Mouse (Mus musculus): ENCODE data around the gene Sgms1.

Sgms1 gene

DNA sequence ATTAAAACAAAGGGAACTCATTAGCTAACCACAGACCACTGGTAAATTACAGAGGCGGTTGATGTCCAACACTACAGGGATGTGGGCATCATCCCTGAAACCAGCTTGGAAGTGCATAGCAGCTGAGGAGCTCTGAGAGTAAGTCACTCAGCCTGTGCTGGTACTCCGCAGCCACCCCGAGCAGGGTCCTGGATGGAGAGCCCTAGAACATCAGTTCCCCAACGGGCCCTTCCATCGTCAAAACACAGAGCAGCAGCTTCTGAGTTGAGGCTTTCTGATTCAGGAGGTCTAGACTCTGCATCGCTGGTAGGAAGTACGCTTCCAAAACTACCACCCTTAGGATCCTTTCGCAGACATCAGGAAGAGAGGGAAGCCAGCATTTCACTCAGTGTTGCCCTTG, 5.8 kb downstream of the Sgms1 start:
- 92% methylated on average over 8 of the region's 8 CpGs for WGBS

DNA sequence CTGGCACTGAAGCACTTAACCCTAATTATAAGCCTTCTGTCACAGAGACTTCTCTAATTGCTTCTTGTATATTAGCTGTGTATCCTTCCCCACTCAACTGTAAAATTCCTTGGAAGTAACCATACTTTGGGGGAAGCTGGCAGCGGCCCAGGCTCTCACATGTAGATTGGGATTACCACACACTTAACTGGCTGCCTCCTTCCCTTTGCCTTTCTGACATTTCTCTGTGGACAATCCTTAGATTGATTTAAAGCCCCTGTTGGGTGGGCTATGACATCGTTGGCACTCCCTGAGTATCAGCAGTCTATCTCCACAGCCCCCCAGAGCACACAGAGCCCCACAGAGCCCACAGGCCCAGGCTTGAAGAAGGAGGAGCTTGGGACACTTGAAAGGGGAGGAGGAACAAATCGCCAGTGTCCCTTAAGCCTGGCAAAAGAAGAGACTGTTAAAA, 8.0 kb downstream of the Sgms1 start:
- WGBS, result 70% methylated on average over 3 of the region's 3 CpGs

DNA sequence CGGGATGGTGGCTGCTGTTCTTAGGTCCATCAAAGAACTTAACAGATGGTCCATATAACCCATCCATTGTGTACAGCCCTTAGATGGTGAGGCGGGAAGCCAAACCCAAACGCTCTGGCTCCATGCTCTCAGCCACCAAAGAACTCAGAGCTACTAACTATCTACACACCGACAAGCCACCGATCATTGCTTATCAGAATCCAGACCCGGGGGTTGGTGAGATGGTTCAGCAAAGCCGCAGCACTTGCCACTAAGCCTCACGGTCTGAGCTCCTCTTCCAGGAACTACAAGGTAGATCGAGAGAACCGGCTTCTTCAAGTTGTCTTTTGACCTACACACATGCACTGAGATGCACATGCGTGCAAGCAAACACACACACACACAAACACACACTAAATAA, 8.8 kb downstream of the Sgms1 start:
- WGBS, result 97% methylated on average over 11 of the region's 11 CpGs

DNA sequence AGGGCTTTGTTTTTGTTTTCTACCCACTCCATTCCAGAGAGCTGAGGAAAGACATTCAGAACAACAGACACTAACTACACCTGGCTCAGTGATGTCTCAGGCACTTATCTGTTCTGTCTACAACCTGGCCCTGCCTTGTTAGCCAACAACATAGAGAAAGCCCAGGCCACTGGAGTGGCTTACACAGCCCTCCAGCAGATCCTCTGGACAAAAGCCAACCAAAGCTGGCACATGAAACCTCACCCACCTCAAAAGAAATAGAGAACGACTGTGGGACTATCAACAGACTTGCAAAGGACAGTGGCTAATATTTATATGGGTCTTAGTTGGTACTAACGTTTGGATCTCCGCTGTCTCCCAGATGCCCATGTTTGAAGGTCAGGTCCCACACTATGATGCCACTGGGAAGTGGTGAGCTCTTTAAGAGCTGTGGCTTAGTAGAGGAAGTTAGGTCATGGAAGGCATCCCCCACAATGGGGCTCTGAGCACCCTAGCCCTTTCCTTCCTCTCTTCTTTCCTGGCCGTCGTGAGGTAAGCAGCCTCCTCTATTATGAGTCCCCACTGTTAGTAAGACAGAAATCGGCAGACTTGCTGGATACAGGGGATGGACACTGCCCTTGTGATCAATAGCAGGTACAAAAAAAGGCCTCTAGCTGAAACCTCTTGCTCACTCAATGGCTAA, 10.1 kb downstream of the Sgms1 start:
- 60% methylated on average over 6 of the region's 6 CpGs for WGBS

DNA sequence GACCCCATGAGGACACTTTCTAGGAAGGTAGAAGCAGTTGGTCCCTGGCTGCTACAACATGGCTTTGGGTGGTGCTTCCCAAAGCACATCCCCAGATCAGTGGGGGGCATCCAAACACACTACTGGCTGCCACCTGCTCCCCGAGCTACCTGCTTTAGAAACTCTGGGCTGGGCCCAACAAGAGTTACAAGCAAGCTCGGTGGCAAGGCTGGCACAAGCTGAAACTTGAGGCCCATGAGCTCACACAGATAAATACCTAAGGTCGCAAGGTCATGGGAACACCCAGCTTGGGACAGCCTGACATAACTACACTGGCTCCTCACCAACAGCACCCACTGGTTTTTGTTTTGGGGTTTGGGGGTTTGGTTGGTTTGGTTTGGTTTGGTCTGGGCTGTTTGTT, 10.9 kb downstream of the Sgms1 start:
- WGBS, result 83% methylated on average over 3 of the region's 3 CpGs

DNA sequence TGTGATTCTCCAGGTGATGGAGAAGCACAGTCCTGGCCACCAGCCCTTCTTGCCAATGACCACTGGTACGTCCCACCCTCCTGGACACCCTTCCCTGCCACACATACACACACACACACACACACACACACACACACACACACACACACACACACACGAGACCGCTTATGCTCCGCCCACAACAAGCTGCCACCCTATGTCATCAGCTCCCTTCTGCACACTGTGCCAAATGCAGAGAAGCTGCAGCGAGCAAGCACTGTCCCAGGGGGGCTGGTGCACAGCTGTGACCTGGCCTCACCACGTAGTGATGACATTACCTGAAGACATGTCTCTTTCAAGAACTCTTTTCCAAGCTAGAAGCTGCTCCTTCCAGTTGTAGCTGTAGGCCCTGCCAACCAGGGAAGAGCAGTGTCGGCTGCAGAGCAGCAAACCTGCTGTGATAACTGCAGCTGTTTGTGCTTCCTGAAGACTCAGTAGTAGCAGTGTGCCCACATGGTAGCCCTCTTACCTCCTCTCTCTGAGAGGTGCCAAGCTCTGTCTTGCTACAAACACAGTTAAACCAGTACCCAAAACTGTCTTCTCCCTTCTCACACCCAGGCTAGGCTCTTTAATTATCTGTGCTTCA, 11.7 kb downstream of the Sgms1 start:
- WGBS, result 43% methylated on average over 7 of the region's 7 CpGs

DNA sequence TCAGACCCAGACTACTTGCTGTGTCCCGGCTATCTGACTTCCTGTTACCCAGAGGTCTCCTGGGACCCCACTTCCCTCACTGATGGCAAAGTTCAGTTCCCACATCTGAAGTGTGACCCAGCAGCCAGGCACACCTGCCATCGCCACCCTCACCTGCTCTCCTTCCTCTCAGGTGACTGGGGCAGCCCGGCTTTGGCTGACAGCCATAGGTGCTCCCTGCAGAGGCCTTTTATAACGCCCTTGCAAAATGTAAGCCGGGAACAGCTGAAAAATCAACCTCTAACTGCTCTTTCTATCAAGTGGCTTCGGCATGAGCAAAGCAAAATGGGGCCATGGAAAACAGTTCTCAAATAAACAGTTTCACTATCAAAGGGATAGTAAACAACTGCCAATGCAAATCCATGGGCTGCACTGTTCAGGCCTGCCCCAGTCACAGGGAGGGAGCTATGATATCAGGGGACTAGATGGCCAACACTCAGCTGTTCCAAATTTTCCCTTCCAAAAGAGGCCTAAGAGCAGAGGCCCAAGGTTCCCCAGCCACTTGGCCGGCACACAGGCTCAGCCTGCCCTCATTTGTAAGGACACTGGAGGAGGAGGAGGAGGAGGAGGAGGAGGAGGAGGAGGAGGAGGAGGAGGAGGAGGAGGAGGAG, 12.5 kb downstream of the Sgms1 start:
- WGBS, result 58% methylated on average over 7 of the region's 7 CpGs

DNA sequence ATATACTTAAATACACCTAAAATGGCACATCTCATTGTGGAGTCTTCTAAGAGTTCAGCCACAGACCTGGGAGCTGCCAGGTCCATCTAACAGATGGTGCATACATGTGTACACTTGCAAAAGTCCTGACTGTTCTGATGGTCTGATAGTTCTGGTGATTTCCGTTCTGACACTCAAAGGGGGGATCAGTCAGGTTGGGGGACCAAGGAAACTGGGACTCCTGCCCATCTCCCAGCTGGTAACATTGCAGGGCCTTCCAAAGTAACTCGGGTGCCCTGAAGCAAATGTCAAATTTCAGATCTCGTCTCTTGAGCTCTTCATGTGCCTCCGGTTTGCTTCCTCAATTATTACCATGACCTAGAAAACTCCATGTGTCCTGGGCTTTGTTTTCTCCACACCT, 13.5 kb downstream of the Sgms1 start:
- WGBS, result 75% methylated on average over 4 of the region's 4 CpGs

DNA sequence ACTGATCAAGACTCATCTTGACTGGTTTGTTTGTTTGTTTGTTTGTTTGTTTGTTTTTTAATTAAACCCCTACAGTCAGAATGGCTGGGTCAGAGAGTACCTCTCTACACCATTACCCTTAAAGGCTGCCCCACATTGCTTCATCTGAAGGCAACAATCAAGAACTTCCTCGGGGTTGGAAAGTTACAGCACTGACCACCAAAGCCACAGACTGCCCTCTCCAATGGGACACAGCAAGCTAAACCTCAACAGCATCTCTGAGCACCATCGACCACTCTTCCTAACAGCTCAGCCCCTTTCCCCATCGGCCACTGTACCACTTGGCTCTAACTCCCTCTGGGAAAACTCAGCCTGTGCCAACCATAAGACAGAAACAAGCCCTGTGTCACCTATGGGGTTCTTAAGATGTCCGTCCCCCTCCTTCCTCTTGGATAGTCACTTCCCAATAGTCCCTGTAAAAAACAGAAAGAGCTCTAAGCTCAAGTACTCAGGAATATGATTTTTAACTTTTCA, 14.0 kb downstream of the Sgms1 start:
- 93% methylated on average over 4 of the region's 4 CpGs for WGBS

DNA sequence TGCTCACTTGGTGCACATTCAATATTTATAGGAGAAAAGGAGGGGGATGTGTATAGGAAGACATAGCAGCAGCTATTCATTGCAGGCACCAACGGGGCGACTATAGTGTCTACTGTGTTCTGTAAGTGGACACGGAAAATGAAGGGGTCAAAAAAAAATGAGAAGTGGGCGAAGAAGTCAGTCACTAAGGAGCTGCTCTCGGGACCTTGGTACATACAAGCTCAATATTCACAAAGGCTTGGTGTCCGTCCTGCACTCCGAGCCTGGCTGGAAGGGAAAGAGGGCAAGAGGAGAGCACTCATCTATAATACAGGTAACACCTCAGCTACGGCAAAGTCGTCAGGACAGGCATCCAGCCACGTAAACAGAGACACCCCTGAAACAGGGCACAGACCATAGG, 14.8 kb downstream of the Sgms1 start:
- WGBS, result 95% methylated on average over 10 of the region's 10 CpGs

DNA sequence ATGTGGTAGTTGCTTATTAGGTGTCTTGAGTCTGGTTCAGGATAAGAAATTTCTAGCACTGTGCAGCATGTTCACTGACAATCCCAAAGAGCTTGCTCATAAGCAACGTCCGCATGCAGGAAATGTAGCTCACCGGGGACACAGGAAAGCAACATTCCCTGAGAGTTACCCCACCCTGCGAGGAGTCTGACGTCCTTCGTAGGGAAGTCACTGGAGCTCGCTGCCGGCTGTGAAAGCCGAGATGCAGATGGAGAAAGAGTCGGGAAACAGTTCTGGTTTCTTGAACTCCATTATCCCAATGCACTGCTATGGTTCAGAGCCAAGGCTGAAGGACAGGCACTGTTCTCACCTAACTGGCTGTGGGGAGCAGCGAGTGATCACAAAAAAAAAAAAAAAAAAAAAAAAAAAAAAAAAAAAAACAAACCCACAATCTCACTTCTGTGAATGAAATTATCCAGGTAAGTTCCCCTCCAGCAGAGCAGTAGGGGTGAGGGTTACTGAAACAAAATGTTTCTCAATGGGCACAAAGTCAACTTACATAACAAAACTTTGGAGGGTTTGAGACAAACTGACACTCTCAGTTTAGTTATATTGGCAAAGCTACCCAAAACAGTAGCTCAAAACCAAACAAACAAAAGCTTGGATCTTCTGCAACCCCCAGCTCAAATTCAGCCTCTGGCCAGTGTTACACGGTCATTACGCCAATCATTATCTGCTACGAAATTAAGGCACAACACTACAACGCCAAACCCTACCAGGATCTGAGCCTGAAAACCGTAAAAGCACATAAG, 15.5 kb downstream of the Sgms1 start:
- WGBS, result 75% methylated on average over 16 of the region's 16 CpGs

DNA sequence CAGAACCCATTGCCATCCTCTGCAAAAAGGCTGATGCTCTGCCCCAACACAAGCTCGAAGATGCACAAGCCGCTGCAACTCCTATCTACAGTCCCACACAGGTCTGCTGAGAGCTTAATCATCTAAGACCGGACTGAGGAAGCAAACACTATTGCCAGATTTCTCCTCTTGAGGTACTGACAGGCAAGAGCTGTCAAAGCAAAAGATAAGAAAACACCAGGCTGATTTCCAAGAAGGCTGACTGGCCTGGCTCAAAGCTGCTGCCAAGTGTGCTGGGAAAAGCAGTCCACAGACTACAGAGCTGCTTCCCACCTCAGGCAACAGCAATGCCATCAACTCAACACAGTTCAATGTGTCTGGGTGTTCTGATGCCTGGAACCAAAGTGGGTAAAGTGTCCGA, 17.1 kb downstream of the Sgms1 start:
- 72% methylated on average over 4 of the region's 4 CpGs for whole genome bisulfite sequencing

DNA sequence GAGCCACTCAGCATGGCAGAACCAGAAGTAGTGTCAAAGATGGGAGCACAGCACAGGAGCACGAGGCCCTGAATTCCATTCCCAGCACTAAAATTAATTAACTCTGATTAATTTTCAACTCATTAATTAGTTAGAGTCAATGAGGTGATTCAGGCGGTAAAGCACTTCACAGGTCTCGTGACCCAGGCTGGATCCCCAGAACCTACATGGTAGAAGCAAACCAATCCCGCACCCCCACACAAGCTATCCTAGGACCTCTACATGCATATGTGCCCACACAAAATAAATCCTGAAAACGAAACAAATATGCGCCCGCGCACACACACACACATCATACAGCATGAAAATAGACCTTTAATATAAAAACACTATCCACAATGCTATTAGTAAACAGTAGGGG, 22.2 kb downstream of the Sgms1 start:
- 92% methylated on average over 8 of the region's 8 CpGs for WGBS

DNA sequence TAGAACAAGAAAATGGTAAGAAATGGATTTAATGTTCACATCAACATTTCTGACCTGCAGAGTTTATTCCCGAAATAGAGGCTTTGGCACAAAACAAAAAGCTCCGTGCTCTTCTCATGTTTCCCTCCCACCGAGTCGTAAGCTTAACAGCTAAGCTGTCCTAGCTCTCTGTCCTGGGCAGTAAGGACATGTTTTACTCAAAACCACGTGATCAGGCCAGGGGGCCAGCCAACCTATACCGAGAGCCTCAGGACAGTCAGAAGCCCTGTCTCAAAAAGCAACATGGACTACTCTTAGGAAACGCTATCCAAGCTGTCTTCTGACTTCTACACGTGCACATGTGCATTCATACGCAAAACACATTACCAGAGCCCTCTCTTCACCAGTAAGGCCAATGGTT, 23.1 kb downstream of the Sgms1 start:
- 78% methylated on average over 9 of the region's 9 CpGs for WGBS

DNA sequence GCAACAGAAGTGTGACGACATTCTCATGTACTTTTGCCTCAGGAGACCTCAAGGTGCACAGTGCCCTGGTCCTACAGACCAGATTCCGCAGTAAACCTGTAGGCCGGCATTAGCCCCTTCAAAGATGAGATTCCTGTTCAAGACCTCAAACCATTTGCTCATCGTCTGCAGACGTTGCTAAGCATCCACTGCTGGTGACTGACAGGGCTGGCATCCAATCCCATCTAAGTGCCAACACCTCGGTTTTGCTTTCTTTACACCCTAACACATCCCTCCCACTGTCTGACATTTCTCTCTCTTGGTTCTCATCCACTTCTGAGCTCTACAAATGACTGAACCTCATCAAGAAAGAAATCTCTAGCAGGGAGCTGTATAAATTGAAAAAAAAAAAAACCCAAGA, 24.4 kb downstream of the Sgms1 start:
- 59% methylated on average over 6 of the region's 6 CpGs for WGBS

DNA sequence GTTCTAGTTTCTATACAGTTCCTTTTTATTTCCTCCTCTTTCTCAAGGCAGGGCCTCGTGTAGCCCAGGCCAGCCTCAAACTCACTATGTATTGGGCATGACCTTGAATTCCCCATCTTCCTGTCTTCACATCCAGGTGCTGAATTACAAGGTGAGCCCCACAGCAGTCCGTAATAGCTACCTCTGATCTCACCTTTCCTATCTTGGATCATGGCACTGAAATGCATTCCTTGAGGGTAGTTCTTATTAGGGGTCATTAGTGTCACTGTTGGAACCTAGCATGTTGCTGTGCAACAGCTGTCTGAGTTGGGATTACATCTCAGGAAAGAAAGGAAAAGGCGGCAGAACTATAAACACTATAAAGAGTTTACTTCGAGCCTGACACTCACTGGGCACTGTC, 25.9 kb downstream of the Sgms1 start:
- 88% methylated on average over 4 of the region's 4 CpGs for WGBS

DNA sequence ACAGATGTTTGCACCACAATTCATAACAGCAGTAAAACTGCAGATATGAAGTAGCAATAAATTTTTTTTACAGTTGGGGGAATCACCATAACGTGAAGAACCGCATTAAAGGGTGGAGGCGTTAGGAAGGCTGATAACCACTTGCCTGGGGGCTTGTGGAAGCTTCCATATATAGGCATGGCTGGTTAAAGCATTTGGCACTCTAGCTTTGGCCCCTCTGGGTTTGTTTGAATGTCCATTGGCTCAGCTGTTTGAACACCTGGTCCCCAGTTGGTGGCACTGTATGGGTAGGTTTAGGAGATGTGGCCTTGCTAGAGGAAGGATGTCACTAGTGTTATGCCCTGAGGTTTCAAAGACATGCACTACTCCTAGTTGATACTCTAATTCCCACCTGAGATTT, 27.0 kb downstream of the Sgms1 start:
- 84% methylated on average over 3 of the region's 3 CpGs for WGBS

DNA sequence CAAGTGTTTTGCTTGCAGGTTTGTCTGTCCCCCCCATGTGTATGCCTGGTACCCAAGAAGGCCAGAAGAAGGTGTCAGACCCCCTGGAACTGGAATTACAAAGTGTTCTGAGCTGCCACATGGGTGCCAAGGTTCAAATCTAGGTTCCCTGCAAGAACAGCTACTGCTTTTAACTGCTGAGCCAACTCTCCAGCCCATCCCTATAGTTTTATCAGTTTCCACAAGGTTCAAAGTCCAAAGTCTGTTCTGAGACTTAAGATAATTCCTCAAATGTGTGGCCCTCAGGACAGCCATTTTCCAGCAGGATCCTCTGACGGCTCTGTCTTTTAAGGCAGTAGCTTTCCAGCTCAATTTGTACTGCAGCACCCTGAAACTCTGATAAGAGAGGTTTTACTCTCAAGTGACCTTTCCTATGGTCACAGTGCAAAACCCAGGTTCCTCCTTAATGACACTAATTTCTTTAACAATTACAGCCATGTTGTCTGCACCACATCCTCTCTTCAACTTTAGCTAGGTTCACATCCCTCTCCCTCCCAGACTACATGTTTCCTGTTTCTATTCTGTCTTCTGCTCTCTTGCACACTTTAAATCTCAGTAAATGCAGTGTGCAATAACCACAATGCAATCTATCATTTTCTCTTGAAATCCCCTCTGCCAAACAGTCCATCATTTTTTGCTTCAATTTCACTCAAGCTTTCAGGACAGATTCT, 28.4 kb downstream of the Sgms1 start:
- WGBS, result 95% methylated on average over 1 of the region's 1 CpGs

DNA sequence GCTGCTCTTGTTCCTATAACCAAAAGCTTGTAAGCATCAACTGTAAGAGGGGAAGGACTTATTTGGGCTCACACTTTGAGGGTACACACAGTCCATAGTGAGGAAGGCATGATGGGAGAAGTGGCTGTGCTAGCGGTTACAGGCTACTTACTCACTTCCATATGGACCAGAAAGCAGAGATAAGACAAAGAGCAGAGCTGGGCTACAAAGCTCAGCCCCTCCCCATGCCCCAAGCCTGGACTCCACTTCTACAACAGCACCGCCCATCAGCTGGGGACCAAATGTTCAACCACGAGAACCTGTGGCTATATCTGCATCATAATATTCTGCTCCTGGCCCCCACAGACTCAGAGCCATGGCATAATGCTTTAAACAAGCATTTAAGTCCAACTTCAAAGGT, 29.0 kb downstream of the Sgms1 start:
- 87% methylated on average over 3 of the region's 3 CpGs for WGBS

DNA sequence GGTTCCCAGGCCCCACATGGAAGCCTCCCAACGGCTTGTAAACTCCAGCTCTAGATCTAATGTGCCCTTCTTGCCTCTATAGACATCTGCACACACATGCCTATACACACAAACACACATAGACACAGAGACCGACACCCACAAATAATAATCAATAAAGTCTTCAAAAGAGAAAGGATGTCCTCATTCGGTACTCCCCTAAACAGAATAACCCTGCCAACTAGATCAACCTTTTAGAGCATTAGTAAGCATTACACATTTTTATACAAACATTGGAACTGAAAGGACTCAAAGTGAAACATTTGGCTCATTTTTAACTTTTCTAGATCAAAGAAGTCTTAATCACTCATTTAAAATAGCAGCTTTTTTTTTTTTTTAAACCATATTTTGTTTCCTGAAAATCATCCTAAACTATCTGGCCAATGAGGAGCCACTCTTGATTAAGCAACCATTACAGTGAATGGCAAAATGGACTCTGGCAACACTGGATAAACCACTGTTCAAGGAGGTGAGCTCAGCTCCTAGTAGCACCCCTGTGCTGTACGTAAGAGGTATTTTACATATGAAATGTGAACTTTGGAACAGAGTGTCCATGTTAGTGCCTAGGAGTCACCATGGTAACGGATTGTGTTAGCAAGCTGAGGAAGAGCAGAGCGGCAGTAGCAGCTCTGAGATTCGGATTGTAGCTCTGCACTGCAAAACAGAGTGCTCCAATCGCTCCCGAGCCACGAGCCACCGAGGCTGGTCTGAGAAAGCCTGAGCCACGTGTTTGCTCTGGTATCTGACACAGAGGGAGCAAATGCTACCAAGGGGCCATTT, 30.6 kb downstream of the Sgms1 start:
- 44% methylated on average over 12 of the region's 12 CpGs for WGBS

DNA sequence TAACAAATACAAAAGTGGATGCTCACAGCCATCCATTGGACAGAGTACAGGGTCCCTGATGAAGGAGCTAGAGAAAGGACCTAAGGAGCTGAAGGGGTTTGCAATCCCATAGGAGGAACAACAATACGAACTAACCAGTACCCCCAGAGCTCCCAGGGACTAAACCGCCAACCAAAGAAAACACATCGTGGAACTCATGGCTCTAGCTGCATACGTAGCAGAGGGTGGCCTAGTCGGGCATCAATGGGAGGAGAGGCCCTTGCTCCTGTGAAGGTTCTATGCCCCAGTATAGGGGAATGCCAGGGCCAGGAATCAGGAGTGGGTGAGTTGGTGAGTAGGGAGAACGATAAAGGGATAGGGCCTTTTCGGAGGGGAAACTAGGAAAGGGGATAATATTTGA, 31.5 kb downstream of the Sgms1 start:
- 96% methylated on average over 7 of the region's 7 CpGs for WGBS

Data from cerebral cortex, adult 2 months (tissue).